Mouse (Mus musculus): ENCODE measurements around the gene Plxnc1.

The Plxnc1 gene

DNA sequence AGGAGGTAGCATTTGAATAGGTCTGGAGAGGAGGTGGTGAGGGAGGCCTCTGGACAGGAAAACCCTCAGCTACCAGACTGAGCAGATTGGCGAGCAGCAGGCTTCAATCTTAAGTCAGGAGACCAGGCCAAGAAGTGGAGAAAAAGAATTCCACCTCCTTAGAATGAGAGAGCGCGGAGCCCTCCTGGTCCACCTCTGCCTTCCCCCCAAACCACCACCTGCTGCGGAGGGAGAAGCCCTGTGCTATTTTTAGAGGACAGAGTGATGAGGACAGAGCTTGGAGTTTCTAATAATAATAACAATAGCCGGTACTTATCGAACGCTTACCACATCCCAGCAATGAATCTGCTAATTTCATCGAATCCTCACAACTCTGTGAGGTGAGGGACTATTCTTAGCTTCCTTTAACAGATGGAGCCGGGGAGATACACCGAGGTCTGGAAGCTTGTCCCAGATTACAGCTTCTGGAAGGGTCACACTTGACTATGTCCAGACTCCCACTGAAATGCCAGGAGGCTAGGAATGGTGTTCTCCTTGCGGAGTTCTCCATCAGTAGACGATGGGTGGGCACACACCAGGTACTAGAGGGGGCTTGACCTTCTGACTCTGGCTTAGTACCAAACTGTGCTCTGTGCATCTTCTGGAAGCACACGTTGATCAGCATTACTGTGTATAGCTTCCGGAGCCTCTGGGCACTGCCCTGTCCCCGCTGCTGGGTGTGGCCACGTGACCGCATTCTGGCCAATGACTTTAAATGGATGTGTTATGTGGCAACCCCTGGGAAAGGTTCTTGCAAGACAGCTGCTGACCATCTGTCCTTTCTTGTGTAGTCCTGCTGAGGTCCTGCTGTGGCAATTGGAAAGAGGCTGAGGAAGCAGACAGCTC is 125.6 kb downstream of the Plxnc1 start:
- DNase-seq (ENCODE audit: low spot score in 2 of 2), result no peak

DNA sequence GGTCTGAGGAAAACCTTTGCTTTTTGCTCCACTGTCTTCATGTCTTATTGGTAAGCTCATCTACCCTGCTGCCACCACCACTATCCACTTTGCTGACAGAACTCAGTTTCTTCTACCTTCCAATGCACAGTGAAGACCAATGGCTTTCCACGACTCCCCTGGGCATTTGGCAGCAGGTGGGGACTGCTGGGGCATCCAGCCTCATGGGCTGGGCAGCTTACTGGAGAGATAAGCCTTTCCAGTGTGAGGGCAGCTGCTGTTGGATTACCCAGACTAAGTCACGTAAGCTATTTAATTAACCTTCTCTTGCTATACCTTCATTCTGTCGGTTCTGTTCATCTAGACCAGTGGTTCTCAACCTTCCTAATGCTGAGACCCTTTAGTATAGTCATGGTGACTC is 126.5 kb downstream of the Plxnc1 start:
- no peak for DNase-seq (ENCODE audit: low spot score in 2 of 2)

DNA sequence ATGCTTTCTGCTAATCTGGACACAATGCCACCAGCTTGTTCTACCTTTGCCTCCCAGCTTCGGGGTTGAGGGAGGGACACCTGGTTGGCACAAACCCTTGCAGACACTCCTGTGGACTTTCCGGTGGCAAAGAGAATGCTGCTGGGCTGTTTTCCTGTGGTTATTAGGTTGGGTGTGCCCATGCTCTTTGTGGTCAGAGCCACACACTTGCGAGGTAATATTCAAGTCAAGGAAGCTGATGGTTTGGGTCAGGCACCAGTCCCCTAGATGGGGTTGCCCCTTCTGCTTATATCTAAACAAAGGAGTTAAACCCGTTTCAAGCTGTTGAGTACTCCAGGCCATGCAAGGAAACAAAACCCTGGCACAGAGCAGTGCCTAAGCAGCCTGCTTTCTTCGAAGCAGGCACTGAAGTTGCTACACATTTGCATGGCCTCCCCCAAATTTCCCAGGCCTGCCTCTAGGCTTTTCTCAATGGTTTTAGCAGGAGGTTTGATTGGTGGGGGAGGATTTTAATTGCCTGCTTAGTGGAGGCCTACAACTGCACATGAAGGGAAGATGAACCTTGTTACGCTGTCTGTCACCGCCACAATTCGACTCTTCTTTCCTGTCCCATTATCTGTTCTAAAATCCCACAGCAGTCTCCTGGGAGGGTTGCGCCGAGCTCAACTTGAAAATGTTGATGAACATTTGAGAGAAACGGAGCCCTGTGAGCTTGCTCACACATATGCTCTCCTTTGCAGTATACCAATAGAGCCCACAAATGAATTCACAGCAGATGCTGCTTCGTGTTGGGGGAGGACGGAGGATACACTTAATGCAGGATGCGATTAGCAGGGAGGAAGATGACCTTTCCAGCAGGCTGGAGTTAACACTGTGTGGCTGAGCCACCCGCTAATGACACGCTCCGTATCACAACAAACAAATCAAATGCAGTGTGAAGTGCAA is 132.5 kb downstream of the Plxnc1 start:
- peak in 1 of 2 experiments; percentile 54 for DNase-seq (ENCODE audit: low spot score in 2 of 2)

DNA sequence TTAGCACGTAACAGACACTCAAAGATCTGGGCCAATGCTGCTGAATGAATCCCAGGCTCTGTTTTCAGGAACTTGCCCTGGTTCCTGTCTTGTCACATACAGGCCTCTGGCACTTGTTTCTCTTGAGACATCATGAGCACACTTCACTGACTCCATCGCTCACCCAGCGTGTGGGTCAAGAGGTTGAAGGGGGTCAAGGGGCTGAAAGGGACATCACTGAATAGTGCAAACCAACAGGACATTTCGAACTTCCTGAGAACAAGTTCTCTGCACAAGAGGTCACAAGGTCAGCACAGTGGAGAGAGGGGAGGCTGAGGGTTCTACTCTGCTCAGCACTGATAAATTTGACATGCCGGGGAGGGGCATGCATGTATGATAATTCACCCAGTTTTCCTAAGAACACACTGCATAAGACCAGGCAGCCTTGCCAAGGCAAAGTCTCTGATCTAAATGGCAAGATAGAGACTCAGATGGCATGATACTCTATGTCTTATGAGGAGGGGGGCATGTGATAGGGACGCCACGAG is 134.6 kb downstream of the Plxnc1 start:
- no peak for DNase-seq (ENCODE audit: low spot score in 2 of 2)

DNA sequence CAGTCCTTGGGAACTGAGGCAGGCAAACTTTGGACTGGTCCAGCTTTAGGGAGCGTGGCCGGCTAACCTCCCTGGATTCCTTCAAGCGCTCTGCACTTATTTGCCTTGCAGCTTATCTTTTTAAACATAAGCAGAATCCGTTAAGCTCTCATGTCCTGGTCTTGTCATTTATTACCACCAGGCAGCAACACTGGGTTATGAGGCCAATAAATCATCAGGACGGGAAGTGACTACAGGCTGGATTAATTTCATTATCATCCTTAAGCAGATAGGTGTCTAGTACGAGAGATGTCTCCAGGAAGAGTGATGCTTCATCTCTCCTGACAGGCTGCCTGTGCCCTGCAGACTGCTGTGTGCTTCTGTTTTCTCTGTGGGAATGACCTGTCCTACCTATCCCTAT is 136.4 kb downstream of the Plxnc1 start:
- no peak for DNase-seq (ENCODE audit: low spot score in 2 of 2)

DNA sequence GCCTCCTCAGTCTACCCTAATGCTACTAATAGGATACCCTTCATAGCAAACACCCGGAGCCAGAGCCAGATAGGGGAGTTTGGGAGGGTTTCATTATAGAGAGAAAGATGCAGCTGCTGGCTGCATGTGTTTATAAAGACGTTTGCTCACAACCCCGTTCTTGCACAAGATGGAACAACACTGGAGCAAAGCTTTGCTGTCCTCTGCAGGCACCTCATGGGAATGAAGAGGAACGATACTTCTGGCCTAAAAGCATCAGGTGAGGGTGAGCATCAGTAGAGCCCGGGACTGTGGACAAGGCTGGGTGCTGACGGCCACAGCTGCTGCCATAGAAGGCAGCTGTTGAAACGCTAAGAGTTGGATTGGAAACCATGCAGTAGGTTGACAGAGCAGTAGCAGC is 137.3 kb downstream of the Plxnc1 start:
- DNase-seq (ENCODE audit: low spot score in 2 of 2), result peak in 1 of 2 experiments; percentile 20

DNA sequence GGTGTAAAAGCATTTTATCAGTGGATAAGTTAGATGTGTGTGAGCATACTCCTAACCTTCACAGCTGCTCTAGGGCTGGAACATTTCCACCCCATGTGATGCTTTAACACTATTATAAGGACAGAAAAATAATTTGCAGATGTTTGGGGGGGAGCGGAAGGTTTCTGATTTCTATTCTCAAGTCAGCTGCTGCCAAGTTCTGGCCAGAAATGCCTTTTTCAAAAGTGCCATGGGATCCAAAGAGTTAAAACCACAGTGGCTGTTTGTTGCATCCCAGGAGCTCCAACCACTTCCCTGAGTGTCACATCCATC is 139.8 kb downstream of the Plxnc1 start:
- no peak for DNase-seq (ENCODE audit: low spot score in 2 of 2)

DNA sequence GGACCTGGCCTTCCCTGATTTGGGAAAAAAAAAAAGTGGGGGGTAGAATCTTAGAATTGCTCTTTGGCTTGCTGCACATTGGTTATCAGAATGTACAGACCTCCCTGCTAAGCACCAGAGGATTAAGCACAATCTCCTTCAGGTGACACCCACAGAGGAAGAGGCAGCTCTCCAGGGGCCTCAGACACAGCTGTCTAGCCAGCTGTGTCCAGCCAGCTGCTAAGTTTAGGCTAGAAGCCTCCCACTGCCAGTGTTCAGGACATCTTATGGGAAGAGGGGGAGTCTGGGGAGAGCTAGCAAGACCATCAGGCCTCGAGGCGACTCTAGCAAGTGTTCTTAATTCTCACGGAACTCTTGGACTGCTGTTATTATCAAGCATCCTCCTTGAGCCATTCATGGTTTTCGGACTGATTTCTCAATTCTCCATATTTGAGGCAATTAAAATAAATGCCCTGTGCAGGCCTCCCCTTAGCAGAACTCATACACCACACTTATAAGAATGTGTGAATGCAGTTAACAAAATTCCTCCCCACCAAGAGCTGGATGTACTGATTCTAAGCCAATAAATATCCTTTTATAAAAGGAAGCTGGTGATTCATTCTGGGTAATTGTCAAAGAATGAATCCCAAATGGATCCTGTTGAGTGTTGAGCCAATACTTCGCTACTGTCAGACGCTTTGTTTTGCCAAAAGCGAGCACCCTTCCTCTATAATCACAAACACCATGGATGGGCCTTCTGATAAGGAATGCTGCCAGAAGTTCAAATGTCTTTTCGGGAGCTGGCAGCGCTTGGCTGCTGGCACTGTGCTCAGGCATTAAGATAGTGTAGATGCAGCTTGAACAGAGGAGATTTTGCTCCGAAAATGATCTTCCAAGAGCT is 140.4 kb downstream of the Plxnc1 start:
- peak; percentile 41 to 55 for DNase-seq (ENCODE audit: low spot score in 2 of 2)

DNA sequence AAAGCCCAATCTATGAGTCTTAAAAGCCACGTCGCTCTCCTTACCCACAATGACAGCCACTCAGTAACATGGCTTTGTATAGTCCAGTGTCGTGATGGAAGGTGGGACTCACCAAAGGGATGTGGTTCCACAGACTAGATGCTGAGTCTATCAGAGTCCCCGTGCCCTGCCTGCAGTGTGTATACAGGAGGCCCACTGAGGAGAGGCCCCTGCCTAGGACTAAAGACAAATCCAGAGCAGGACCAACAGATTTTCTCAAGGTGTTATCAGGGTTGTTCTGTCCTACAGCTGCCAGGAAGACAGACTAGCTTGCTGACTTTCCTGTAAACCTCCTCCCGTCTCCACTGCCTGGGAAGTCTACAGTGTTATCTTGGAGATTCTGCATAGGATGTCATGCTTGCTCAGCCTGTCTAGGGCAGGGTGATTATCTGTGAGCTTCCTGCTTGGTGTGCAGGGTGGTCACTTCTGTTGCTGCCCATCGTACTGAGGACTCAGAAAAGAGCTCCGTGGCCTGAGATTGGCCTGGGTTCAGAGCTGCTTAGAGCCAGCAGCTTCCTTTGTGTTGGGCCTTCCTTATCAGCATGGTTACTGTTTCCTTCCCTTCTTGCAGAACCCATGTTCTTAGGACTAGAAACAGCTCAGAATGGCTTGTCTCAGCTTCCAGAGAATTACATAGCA is 143.8 kb downstream of the Plxnc1 start:
- no peak for DNase-seq (ENCODE audit: low spot score in 2 of 2)

DNA sequence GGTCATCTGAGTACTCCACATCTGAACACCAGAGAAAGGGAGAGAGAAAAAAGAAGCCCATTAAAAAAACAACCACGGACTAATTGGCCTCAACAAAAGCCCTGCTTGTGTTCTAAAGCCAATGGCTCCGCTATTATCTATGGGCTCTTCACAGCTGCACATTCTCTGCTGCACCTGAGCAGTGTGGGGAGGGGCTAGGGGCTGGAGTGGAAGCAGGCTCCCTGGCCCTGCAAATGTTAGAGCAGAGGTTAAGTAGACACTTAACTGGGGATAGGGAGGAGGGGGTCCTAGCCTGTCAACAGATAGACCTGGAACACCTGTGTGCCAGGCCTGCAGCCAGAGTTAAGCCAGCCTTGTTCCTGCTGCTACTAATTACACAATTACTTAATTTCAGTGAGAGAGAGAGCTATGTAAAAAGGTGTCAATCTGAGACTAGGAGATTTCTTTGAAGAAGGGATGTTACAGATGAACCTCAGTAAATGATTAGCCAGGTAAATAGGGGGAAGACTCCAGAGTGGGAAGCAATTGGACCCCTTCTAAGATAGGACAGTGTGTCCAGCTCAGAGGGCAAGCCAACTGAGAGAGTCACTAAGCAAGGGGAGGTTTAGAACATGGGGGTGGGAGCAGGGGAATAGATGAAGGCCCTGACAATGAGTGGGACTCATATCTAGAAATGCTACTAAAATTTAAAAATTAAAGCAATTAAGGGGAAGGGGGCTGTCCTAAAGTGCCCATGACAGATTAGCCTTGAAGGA is 145.0 kb downstream of the Plxnc1 start:
- DNase-seq (ENCODE audit: low spot score in 2 of 2), result no peak

DNA sequence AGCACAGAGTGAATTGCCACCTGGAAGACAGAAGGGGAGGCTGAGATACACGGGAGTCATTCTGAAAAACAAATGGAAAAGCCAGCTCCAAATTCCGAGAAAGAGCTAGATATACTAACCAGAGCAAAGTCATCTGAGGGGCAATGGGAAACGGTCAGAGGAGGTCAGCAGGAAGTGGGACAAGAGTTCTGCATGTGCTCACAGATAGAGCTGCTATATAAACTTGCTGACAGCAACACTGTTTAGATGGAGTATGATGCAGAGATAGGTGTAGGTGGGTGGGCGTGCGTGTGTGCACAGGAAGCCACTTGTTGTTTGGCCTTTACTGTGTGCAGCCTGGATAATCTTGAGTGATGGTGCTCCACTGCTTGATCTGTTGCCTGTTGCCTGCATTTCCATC is 146.5 kb downstream of the Plxnc1 start:
- DNase-seq (ENCODE audit: low spot score in 2 of 2), result peak in 1 of 2 experiments; percentile 8

DNA sequence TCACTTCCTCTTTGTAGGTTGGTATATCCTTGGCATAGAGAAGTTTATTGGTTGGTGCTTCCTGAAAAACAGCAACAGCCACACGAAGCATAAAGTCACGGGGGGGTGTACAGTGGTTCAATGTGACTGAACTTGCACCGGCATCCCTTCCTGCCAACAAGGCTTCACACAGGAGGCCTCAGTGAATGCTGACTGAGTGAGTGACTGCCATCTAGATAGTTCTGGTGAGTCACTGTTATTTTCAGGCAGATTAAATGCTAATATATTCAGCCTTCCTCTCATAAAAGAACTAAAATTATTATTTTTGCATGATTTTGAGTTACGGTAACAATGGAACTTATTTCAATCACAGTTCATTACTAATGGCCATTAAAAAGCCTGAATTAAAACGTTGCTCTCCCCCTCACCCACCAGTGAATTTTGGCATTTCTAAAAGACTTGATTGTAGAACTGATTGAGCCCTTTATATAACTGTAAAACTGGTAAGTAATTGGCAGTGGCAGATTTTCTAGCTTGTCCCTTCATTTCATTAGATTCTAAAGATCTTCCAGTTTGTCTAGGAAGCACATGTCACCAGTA is 149.9 kb downstream of the Plxnc1 start:
- DNase-seq (ENCODE audit: low spot score in 2 of 2), result no peak

DNA sequence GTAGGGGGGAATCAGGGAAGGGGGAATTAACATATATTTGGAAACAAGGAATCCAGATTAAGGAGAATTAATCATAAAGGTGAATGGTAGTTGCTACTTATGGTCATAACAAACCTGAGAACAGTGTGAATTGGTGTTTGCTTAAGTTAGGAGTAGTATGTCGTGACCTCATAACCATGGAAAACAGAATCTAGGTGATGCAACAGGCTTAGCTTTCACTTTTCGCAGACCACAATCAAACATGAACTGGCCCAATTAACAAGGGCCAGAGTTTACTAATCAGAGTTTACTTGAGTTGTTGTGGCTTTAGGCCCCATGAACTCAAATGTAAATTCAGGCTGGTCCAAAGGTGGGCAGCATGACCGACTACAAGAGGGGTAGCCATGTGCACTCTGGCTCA is 150.7 kb downstream of the Plxnc1 start:
- peak in 1 of 2 experiments; percentile 10 for DNase-seq (ENCODE audit: low spot score in 2 of 2)

DNA sequence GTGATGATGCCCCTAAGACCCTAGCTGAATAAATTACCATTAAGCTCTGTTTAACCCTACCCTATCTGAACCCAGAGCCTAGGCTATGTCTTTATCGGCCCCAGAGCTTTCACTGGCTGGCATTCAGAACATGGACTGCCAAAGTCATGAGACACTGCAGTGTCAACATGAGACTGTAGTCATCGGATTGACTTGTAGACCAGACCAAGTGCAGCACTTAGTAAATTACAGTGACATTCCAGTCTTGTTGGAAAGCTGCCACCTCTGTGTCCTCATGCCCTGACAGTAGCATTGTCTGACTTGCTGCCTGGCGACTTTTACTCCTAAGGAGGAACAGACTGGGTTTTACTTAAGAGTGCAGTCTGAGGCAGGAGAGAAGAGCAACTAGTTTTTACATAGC is 155.4 kb downstream of the Plxnc1 start:
- no peak for DNase-seq (ENCODE audit: low spot score in 2 of 2)

DNA sequence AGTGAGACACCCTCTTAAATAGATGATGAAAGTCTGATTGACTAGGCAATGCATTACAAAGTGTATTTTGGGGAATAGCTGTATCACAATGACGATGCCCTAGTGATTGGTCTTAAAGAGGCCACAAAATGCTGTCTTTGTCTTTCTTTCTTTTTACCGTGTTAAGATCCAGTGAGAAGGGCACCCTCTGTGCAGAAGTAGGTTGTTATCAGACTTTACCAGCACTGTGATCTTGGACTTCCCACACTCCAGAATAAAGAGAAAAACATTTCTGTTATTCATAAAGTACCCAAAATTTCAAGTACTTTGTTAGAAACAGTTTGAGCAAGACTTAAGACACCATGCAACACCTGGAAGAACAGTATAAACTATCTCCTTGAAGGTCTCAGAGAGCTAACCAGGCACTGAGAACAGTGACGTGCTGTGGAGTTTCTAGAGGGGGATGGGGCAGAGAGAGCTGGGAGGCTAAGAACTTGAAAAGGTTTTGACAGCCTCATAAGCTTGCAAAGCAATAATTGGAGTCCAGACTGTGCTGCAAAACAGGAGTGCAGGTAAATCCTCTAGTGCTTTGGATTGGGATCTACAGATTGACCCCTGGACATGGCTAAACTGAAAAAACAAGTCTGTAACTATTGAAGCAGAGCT is 163.9 kb downstream of the Plxnc1 start:
- DNase-seq (ENCODE audit: low spot score in 2 of 2), result no peak

DNA sequence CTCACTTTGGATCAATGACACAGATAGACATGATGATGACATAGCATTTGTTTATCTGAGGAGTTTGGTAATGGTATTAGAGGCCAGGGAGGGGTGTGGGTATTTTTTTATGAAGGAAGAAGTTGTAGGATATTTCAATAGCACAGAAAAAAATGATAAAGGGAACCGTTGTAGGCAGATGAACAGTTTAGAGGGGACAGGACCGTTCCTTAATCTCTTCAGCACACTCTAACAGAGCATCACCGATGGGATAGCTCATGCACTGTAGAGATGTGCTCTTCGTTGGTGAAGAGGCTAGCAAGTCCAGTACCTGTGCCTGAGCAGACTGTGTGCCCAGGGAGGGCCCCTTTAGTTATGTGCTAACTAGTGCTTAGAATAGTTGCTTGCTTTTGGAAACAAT is 165.3 kb downstream of the Plxnc1 start:
- DNase-seq (ENCODE audit: low spot score in 2 of 2), result no peak

DNA sequence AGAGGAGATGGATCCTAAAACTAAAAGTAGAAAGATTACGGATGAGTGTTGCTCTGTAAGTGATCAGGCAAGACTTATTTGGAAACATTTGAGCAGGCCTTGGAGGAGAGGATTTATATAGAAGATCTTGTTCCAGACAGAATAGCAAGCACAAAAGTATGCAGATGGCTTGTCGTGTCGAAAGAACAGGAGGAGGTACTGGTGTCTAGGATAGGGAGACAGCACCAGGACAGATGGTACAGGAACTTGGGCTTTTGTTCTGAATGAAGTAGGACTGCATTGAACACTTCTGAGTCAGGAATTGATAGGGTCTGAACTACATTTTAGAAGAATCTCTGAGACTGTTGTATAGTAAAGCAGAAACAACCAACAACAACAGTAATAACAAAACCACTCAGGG is 167.1 kb downstream of the Plxnc1 start:
- DNase-seq (ENCODE audit: low spot score in 2 of 2), result no peak

DNA sequence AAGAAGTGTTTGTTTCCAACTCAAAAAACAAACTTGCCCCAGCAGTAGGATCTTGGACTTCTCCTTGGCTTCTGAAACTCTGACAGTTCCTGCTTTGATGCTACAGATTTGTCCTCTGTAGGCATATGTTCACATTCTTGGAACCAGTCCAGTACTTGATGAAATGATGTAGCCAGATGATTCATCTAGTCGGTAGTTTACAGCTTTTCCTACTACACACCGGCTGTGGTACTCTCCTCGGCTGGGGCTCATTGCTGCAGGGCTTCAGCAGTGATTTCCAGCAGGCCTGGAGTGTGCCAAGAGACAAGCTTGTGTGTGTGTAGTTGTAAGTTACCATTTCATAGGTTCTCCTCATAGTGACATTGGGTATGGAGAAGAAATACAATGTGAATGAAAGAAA is 173.1 kb downstream of the Plxnc1 start:
- no peak for DNase-seq (ENCODE audit: low spot score in 2 of 2)

DNA sequence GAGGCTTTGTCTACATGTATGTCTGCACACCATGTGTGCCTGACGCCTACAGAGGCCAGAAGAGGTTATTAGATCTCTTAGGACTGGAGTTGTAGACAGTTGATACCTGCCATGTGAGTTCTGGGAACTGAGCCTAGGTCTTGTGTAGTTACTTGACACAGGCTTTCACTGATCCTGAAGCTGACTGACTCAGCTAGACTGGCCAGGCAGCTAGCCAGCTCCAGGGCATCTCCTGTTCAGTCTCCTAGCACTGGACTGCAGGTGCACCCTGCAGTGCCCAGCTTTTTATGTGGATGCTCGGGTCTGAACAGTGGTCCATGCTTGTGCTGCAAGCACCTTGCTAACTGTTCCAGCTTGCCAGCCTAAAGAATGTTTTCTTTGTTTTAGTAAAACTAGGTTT is 197.6 kb downstream of the Plxnc1 start:
- DNase-seq (ENCODE audit: low spot score in 2 of 2), result no peak

All from right cerebral cortex, postnatal 10 days (tissue).